Mouse (Mus musculus): ENCODE results near the gene Myh14. TPM values are rescaled to one million over a fixed set of nuclear protein-coding genes. Genes with fewer than 3 reads are reported as not detected.

Gene Myh14
- polyA plus RNA-seq, 1 experiment: not detected

- Histone ChIP-seq H3K4me1 (ENCODE audit: control insufficient read depth, insufficient read depth, low read length) (no peaks in the 10 kb centered on the region), H3K4me3 (ENCODE audit: insufficient read depth, low read length) (no peak overlapping the region), H3K27ac (ENCODE audit: insufficient read depth, low read depth, low read length) (no peak overlapping the region)
- TF ChIP-seq CTCF (IDR thresholded peaks at IDR 0.05; ENCODE audit: low read depth, low read length) (no peak), POLR2A (IDR thresholded peaks at IDR 0.05; ENCODE audit: borderline replicate concordance, low read depth, low read length) (no peak)
Observed at GRCm38 (mm10) chr7:44586518-44586917, 84.1 kb downstream of the Myh14 start.

GRCm38 (mm10) chr7:44585606-44586005 lies 85.0 kb downstream of the Myh14 start:
- TF ChIP-seq CTCF (IDR thresholded peaks at IDR 0.05; ENCODE audit: low read depth, low read length): no peak
- TF ChIP-seq POLR2A (IDR thresholded peaks at IDR 0.05; ENCODE audit: borderline replicate concordance, low read depth, low read length): no peak
- Histone ChIP-seq H3K4me1 (ENCODE audit: control insufficient read depth, insufficient read depth, low read length) (no peaks in the 10 kb centered on the region), H3K27ac (ENCODE audit: insufficient read depth, low read depth, low read length) (no peak overlapping the region), H3K4me3 (ENCODE audit: insufficient read depth, low read length) (no peak overlapping the region)

- H3K4me3 ChIP-seq (ENCODE audit: insufficient read depth, low read length): no peak overlapping the region
- no peaks in the 10 kb centered on the region for H3K4me1 ChIP-seq (ENCODE audit: control insufficient read depth, insufficient read depth, low read length)
- TF ChIP-seq CTCF (IDR thresholded peaks at IDR 0.05; ENCODE audit: low read depth, low read length): no peak
- no peak overlapping the region for H3K27ac ChIP-seq (ENCODE audit: insufficient read depth, low read depth, low read length)
Observed at GRCm38 (mm10) chr7:44584921-44585320, 85.7 kb downstream of the Myh14 start.

GRCm38 (mm10) chr7:44584265-44584804 lies 86.3 kb downstream of the Myh14 start:
- Histone ChIP-seq H3K4me3 (ENCODE audit: insufficient read depth, low read length) (no peak overlapping the region), H3K4me1 (ENCODE audit: control insufficient read depth, insufficient read depth, low read length) (no peaks in the 10 kb centered on the region), H3K27ac (ENCODE audit: insufficient read depth, low read depth, low read length) (no peak overlapping the region)
- TF ChIP-seq POLR2A (IDR thresholded peaks at IDR 0.05; ENCODE audit: borderline replicate concordance, low read depth, low read length): no peak
- no peak for TF ChIP-seq CTCF (IDR thresholded peaks at IDR 0.05; ENCODE audit: low read depth, low read length)

GRCm38 (mm10) chr7:44583146-44583545 lies 87.5 kb downstream of the Myh14 start:
- no peak overlapping the region for H3K27ac ChIP-seq (ENCODE audit: insufficient read depth, low read depth, low read length)
- no peaks in the 10 kb centered on the region for H3K4me1 ChIP-seq (ENCODE audit: control insufficient read depth, insufficient read depth, low read length)
- H3K4me3 ChIP-seq (ENCODE audit: insufficient read depth, low read length): no peak overlapping the region
- TF ChIP-seq CTCF (IDR thresholded peaks at IDR 0.05; ENCODE audit: low read depth, low read length): no peak
- TF ChIP-seq POLR2A (IDR thresholded peaks at IDR 0.05; ENCODE audit: borderline replicate concordance, low read depth, low read length): no peak

GRCm38 (mm10) chr7:44582709-44583108 lies 87.9 kb downstream of the Myh14 start:
- TF ChIP-seq POLR2A (IDR thresholded peaks at IDR 0.05; ENCODE audit: borderline replicate concordance, low read depth, low read length) (no peak), CTCF (IDR thresholded peaks at IDR 0.05; ENCODE audit: low read depth, low read length) (no peak)
- H3K4me1 ChIP-seq (ENCODE audit: control insufficient read depth, insufficient read depth, low read length): no peaks in the 10 kb centered on the region
- H3K4me3 ChIP-seq (ENCODE audit: insufficient read depth, low read length): no peak overlapping the region
- no peak overlapping the region for H3K27ac ChIP-seq (ENCODE audit: insufficient read depth, low read depth, low read length)

GRCm38 (mm10) chr7:44581637-44582036 lies 89.0 kb downstream of the Myh14 start:
- Histone ChIP-seq H3K4me1 (ENCODE audit: control insufficient read depth, insufficient read depth, low read length) (no peaks in the 10 kb centered on the region), H3K4me3 (ENCODE audit: insufficient read depth, low read length) (no peak overlapping the region), H3K27ac (ENCODE audit: insufficient read depth, low read depth, low read length) (no peak overlapping the region)
- TF ChIP-seq POLR2A (IDR thresholded peaks at IDR 0.05; ENCODE audit: borderline replicate concordance, low read depth, low read length) (no peak), CTCF (IDR thresholded peaks at IDR 0.05; ENCODE audit: low read depth, low read length) (no peak)

GRCm38 (mm10) chr7:44576333-44576844 lies 94.3 kb downstream of the Myh14 start:
- TF ChIP-seq POLR2A (IDR thresholded peaks at IDR 0.05; ENCODE audit: borderline replicate concordance, low read depth, low read length) (no peak), CTCF (IDR thresholded peaks at IDR 0.05; ENCODE audit: low read depth, low read length) (no peak)
- no peak overlapping the region for H3K4me3 ChIP-seq (ENCODE audit: insufficient read depth, low read length)
- H3K4me1 ChIP-seq (ENCODE audit: control insufficient read depth, insufficient read depth, low read length): peaks cover 8% of the 10 kb centered on the region
- H3K27ac ChIP-seq (ENCODE audit: insufficient read depth, low read depth, low read length): no peak overlapping the region

GRCm38 (mm10) chr7:44572956-44573484 lies 97.6 kb downstream of the Myh14 start:
- no peak overlapping the region for H3K27ac ChIP-seq (ENCODE audit: insufficient read depth, low read depth, low read length)
- TF ChIP-seq POLR2A (IDR thresholded peaks at IDR 0.05; ENCODE audit: borderline replicate concordance, low read depth, low read length): no peak
- no peak for TF ChIP-seq CTCF (IDR thresholded peaks at IDR 0.05; ENCODE audit: low read depth, low read length)
- no peak overlapping the region for H3K4me3 ChIP-seq (ENCODE audit: insufficient read depth, low read length)
- peaks cover 17% of the 10 kb centered on the region for H3K4me1 ChIP-seq (ENCODE audit: control insufficient read depth, insufficient read depth, low read length)

GRCm38 (mm10) chr7:44572213-44572701 lies 98.4 kb downstream of the Myh14 start, which contains the start of gene Napsa:
TSS of gene Napsa (plus strand) at chr7:44572380.
- Histone ChIP-seq H3K27ac (ENCODE audit: insufficient read depth, low read depth, low read length) (0 out of 2 replicates have a peak within 1 kb of the TSS, but pooled peaks have one; percentile 25), H3K4me1 (ENCODE audit: control insufficient read depth, insufficient read depth, low read length) (peaks cover 17% of the 10 kb centered on the region), H3K4me3 (ENCODE audit: insufficient read depth, low read length) (peak within 1 kb of the TSS; percentile 50)
- no peak for TF ChIP-seq POLR2A (IDR thresholded peaks at IDR 0.05; ENCODE audit: borderline replicate concordance, low read depth, low read length)
- TF ChIP-seq CTCF (IDR thresholded peaks at IDR 0.05; ENCODE audit: low read depth, low read length): no peak
